Mouse (Mus musculus) forebrain, postnatal 0 days (tissue): ENCODE measurements around the gene Yap1. TPM values are rescaled to one million over a fixed set of nuclear protein-coding genes. Genes with fewer than 3 reads are reported as not detected.

Source experiments
- ATAC-seq: fragments of 200-750 bp; cut with Nextera tagmentation; 2 replicates; pipeline ENCODE4 v1.8.0; 2017; ENCODE audit warnings: mild to moderate bottlenecking, moderate library complexity
- DNase-seq: peaks from one replicate; pipeline ENCODE4 v3.0.0-alpha.2; 2015
- H3K27ac ChIP-seq: fragments of 300-500 bp; sonication (generic); 2 replicates; pipeline ENCODE4 v1.5.1; 2014; ENCODE audit warnings: low read depth, mild to moderate bottlenecking, antibody characterized with exemption, low read length, moderate library complexity, mixed read lengths
- H3K27me3 ChIP-seq: fragments of 300-500 bp; sonication (generic); 2 replicates; pipeline ENCODE4 v1.6.1; 2014; ENCODE audit warnings: mild to moderate bottlenecking, low read length, mixed read lengths; ENCODE audit not compliant: insufficient read depth
- H3K36me3 ChIP-seq: fragments of 300-500 bp; sonication (generic); 2 replicates; pipeline ENCODE4 v1.6.1; 2014; ENCODE audit warnings: mild to moderate bottlenecking, moderate library complexity; ENCODE audit not compliant: insufficient read depth
- H3K4me1 ChIP-seq: fragments of 300-500 bp; sonication (generic); 2 replicates; pipeline ENCODE4 v1.6.1; 2014; ENCODE audit warnings: antibody characterized with exemption; ENCODE audit not compliant: insufficient read depth
- H3K4me2 ChIP-seq: fragments of 300-500 bp; sonication (generic); 2 replicates; pipeline ENCODE4 v1.6.1; 2014; ENCODE audit warnings: low read depth, mild to moderate bottlenecking, moderate library complexity
- H3K4me3 ChIP-seq: fragments of 300-500 bp; sonication (generic); 2 replicates; pipeline ENCODE4 v1.5.1; 2014; ENCODE audit warnings: low read depth, low read length, mixed read lengths
- H3K9ac ChIP-seq: fragments of 300-500 bp; sonication (generic); 2 replicates; pipeline ENCODE4 v1.6.1; 2014; ENCODE audit warnings: mild to moderate bottlenecking
- H3K9me3 ChIP-seq: fragments of 300-500 bp; sonication (generic); 2 replicates; pipeline ENCODE4 v1.6.1; 2016; ENCODE audit warnings: low read length
- CTCF ChIP-seq: sonication (generic); IDR thresholded peaks from 2 replicates; pipeline ENCODE4 v1.5.1; 2016; ENCODE audit warnings: antibody characterized with exemption, control low read depth, low read depth
- WGBS: fragments of 180-500 bp; shearing (Covaris S2); extraction: QIAGEN DNeasy Blood & Tissue Kit; methylation state at CpG from one replicate; pipeline ENCODE4 v1.1.7; 2014; 5-methylcytosine and 5-hydroxymethylcytosine counted together
- polyA plus RNA-seq: library from polyadenylated mRNA; unstranded; fragments of >200 nt; fragmentation: Nextera tagmentation; extraction: Ambion mirVana; gene quantifications from 2 replicates; pipeline ENCODE4 v1.2.1, GENCODE M21; 2015
- total RNA-seq: library from RNA; depleted of rRNA; stranded (reverse); fragments of >200 nt; gene quantifications from 2 replicates; pipeline ENCODE4 v1.2.3, GENCODE M21; 2014; rRNA removed

Gene Yap1
- 10.7 and 14.5 TPM in 2 replicates for total RNA-seq
- 4.0 and 4.7 TPM in 2 replicates for polyA plus RNA-seq

DNA sequence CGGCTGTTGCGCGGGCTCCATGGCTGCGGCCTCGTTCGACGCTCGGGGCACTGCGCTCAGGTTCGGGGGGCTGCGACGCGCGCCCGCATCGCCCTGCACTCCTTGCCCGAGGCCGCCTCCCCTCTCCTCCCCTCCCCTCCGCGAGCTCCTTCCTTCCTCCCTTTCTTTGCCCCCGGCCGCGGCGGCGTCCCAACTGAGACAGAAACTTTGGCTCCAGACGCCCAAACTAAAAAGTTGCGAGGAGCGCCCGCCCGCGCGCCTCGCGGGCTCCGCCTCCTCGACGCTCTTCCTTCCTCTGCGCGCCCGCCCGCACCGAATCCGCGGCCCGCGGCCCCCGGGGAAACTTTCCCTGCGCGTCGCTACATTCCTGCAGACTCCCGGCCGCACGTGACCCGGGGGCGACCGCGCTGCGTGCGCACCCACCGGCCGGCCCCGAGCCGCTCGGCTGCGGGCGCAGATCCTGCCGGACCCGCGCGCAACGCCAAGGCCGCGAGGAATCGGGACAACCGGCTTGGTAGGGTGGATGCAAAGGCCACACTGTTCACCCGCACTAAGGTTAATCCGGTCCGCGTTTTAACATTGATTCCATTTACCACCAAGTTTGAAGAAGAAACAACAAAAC is at the start of gene Yap1:
Gene Yap1, minus strand, starts transcription at position 227 of the 622 bp plus-strand sequence.
- H3K27ac ChIP-seq = peak within 1 kb of the TSS; percentile 57
- under 1% methylated on average over 74 of the region's 79 CpGs for WGBS
- DNase-seq (peak; percentile 82), ATAC-seq (peak; percentile 84)
- H3K36me3 ChIP-seq = no peaks in the 10 kb centered on the region
- TF ChIP-seq CTCF = no peak
- H3K4me1 ChIP-seq = no peaks in the 10 kb centered on the region
- peak within 1 kb of the TSS; percentile 90 for H3K4me2 ChIP-seq
- H3K9ac ChIP-seq = peak within 1 kb of the TSS; percentile 51
- peaks cover 10% of the 10 kb centered on the region; the same call in 1 of the 2 replicates for H3K27me3 ChIP-seq
- no peaks in the 10 kb centered on the region for H3K9me3 ChIP-seq
- peak within 1 kb of the TSS; percentile 64 for H3K4me3 ChIP-seq

DNA sequence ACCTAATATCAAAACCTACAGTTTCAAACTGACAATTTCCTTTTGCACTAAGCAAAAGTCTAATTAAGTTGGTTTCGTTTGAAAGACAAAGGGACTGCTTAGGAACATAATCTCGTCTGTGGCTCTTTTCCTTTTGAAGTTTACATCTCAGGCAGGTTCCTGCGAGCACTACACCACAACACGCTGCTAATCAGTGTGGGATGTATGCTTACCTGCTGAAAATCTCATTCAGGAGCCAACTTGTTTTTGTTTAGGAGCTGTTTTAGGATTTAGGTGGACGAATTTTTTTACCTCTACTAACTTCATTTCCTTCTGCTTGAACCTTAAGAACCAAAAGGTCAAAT is 38.6 kb upstream of the Yap1 start:
- Histone ChIP-seq H3K36me3 (no peaks in the 10 kb centered on the region), H3K4me2 (peak overlapping the region; percentile 53), H3K4me1 (peaks cover 9% of the 10 kb centered on the region; the same call in 1 of the 2 replicates), H3K4me3 (peak overlapping the region; percentile 61), H3K27me3 (no peaks in the 10 kb centered on the region), H3K9me3 (no peaks in the 10 kb centered on the region), H3K27ac (peak overlapping the region; percentile 83), H3K9ac (peak overlapping the region; percentile 79)
- TF ChIP-seq CTCF = no peak
- 11% methylated on average over 5 of the region's 5 CpGs for WGBS
- DNase-seq (no peak), ATAC-seq (peak; percentile 47)

DNA sequence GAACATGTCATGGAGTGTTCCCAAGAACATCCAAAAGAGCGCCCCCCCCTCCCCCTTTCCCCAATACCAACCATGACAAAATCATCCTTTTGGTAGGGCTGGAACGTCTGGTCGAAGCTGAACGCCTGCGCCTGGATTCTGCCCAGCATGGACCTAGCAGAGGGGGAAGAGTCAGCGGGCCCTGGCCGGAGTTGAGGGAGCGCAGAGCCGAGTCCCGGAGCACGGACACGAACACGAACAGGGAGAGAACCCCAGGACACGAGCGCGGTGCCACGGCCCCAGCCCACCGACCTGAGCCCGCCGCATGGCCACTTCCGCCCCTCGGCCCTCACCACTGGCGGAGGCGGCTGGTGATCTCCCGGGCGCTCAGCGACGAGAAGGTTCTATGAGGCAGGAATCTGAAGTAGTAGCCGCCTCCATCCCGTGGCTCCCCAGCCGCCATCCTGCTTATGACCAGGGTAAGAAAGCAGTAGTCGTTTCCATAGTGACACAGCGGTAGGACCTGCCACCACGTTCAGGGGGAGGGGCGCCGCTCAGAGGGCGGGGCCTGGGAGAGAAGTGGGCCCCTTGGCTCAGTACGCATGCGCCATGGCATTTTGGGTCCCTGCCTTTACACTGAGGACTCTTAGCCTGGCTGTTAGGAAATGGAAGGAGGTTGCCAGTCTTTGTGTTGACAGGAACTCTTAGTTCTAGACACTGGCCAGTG is 38.1 kb upstream of the Yap1 start, which contains the start of gene Cfap300:
Gene Cfap300, minus strand, starts transcription at position 486 of the 706 bp plus-strand sequence.
- Histone ChIP-seq H3K4me1 (peaks cover 9% of the 10 kb centered on the region; the same call in 1 of the 2 replicates), H3K9me3 (no peaks in the 10 kb centered on the region), H3K27ac (peak within 1 kb of the TSS; percentile 83), H3K27me3 (no peaks in the 10 kb centered on the region), H3K9ac (peak within 1 kb of the TSS; percentile 79), H3K36me3 (no peaks in the 10 kb centered on the region), H3K4me2 (peak within 1 kb of the TSS; percentile 53), H3K4me3 (peak within 1 kb of the TSS; percentile 61)
- WGBS = 2% methylated on average over 39 of the region's 39 CpGs
- ATAC-seq (peak; percentile 98), DNase-seq (peak; percentile 98)
- no peak for TF ChIP-seq CTCF

- Histone ChIP-seq H3K4me1 (no peaks in the 10 kb centered on the region), H3K27me3 (no peaks in the 10 kb centered on the region), H3K4me2 (no peak overlapping the region), H3K4me3 (no peak overlapping the region), H3K27ac (no peak overlapping the region), H3K9ac (no peak overlapping the region), H3K9me3 (no peaks in the 10 kb centered on the region), H3K36me3 (no peaks in the 10 kb centered on the region; the same call in 1 of the 2 replicates)
- peak; percentile 52; the same call in 1 of the 2 replicates for ATAC-seq
- TF ChIP-seq CTCF = no peak
- no peak for DNase-seq
- 46% methylated on average over 7 of the region's 7 CpGs for WGBS
These were observed 31.1 kb upstream of the Yap1 start for GRCm38 (mm10) chr9:8035546-8035945.

DNA sequence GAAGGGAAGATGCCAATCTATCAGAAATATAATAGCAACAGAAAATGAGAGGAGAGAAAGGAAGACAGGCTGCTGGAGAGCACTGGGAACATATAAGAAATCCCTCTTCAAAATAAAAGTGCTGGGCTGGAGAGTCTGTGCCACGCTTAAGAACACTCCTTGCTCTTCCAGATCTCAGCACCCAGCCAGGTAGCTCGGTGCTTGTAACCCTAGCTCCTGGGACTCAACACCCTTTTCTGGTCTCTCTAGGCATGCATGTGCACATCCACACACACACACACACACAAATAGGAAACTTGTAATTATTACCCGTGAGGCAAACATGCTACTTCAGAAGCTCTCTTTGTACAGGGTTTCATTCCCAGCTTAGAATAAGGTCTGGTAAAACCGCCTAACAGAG is 30.7 kb upstream of the Yap1 start:
- DNase-seq (no peak), ATAC-seq (no peak)
- H3K9ac ChIP-seq = no peak overlapping the region
- 63% methylated on average over 4 of the region's 4 CpGs for WGBS
- H3K4me1 ChIP-seq = no peaks in the 10 kb centered on the region
- no peaks in the 10 kb centered on the region for H3K9me3 ChIP-seq
- H3K36me3 ChIP-seq = no peaks in the 10 kb centered on the region; the same call in 1 of the 2 replicates
- H3K4me3 ChIP-seq = no peak overlapping the region
- no peaks in the 10 kb centered on the region for H3K27me3 ChIP-seq
- no peak for TF ChIP-seq CTCF
- no peak overlapping the region for H3K4me2 ChIP-seq
- H3K27ac ChIP-seq = no peak overlapping the region

GRCm38 (mm10) chr9:8034143-8034542 is 29.7 kb upstream of the Yap1 start:
- Histone ChIP-seq H3K4me1 (no peaks in the 10 kb centered on the region), H3K4me2 (no peak overlapping the region), H3K36me3 (no peaks in the 10 kb centered on the region; the same call in 1 of the 2 replicates), H3K27ac (no peak overlapping the region), H3K27me3 (no peaks in the 10 kb centered on the region), H3K9ac (no peak overlapping the region), H3K9me3 (no peaks in the 10 kb centered on the region), H3K4me3 (no peak overlapping the region)
- no peak for TF ChIP-seq CTCF
- DNase-seq (no peak), ATAC-seq (no peak)
- WGBS = 76% methylated on average over 1 of the region's 1 CpGs

- Histone ChIP-seq H3K4me2 (no peak overlapping the region), H3K4me1 (no peaks in the 10 kb centered on the region), H3K36me3 (no peaks in the 10 kb centered on the region; the same call in 1 of the 2 replicates), H3K9me3 (no peaks in the 10 kb centered on the region), H3K27ac (no peak overlapping the region), H3K27me3 (no peaks in the 10 kb centered on the region), H3K4me3 (no peak overlapping the region), H3K9ac (no peak overlapping the region)
- DNase-seq = no peak
- no peak for ATAC-seq
- no peak for TF ChIP-seq CTCF
- WGBS = 66% methylated on average over 5 of the region's 5 CpGs
These were observed 28.5 kb upstream of the Yap1 start for GRCm38 (mm10) chr9:8032847-8033246.
